Mouse (Mus musculus) liver, postnatal 0 days (tissue): Measurements from ENCODE around the gene Rad9b. TPM values are rescaled to one million over a fixed set of nuclear protein-coding genes. Genes with fewer than 3 reads are reported as not detected.

Source experiments
- ATAC-seq: fragments of 200-750 bp; cut with Nextera tagmentation; 2 replicates; pipeline ENCODE4 v1.8.0; 2017; ENCODE audit warnings: mild to moderate bottlenecking, moderate library complexity
- DNase-seq: peaks from one replicate; pipeline ENCODE4 v3.0.0-alpha.2; 2016
- H3K27ac ChIP-seq: fragments of 300-500 bp; sonication (generic); 2 replicates; pipeline ENCODE4 v1.5.1; 2014; ENCODE audit warnings: antibody characterized with exemption, moderate library complexity, mild to moderate bottlenecking, low read depth
- H3K27me3 ChIP-seq: fragments of 300-500 bp; sonication (generic); 2 replicates; pipeline ENCODE4 v1.6.1; 2014; ENCODE audit warnings: low read length, control low read depth, mixed read lengths; ENCODE audit not compliant: insufficient read depth
- H3K36me3 ChIP-seq: fragments of 300-500 bp; sonication (generic); replicated peaks from 2 replicates; pipeline ENCODE4 v1.6.1; 2014; ENCODE audit warnings: mild to moderate bottlenecking, control low read depth, low read length, moderate library complexity, mixed read lengths; ENCODE audit not compliant: insufficient read depth
- H3K4me1 ChIP-seq: fragments of 300-500 bp; sonication (generic); 2 replicates; pipeline ENCODE4 v1.6.1; 2014; ENCODE audit warnings: antibody characterized with exemption, mild to moderate bottlenecking, control low read depth; ENCODE audit not compliant: insufficient read depth
- H3K4me2 ChIP-seq: fragments of 300-500 bp; sonication (generic); 2 replicates; pipeline ENCODE4 v1.6.1; 2014; ENCODE audit warnings: low read depth, mild to moderate bottlenecking, low read length, moderate library complexity, mixed read lengths
- H3K4me3 ChIP-seq: fragments of 300-500 bp; sonication (generic); 2 replicates; pipeline ENCODE4 v1.5.1; 2014; ENCODE audit warnings: low read depth, low read length
- H3K9ac ChIP-seq: fragments of 300-500 bp; sonication (generic); replicated peaks from 2 replicates; pipeline ENCODE4 v1.6.1; 2014; ENCODE audit warnings: mild to moderate bottlenecking, moderate library complexity
- H3K9me3 ChIP-seq: fragments of 300-500 bp; sonication (generic); 2 replicates; pipeline ENCODE4 v1.6.1; 2016; ENCODE audit warnings: mild to moderate bottlenecking, control low read depth, low read length, mixed read lengths
- CTCF ChIP-seq: sonication (generic); IDR thresholded peaks from 2 replicates; pipeline ENCODE4 v1.5.1; 2016; ENCODE audit warnings: antibody characterized with exemption, low read depth
- EP300 ChIP-seq: IDR thresholded peaks from 2 replicates; pipeline ENCODE4 v1.6.1; 2016; ENCODE audit warnings: antibody characterized with exemption, low read depth, mild to moderate bottlenecking
- WGBS: fragments of 180-500 bp; shearing (Covaris S2); extraction: QIAGEN DNeasy Blood & Tissue Kit; methylation state at CpG from one replicate; pipeline ENCODE4 v1.1.7; 2014; ENCODE audit not compliant: insufficient replicate concordance; 5-methylcytosine and 5-hydroxymethylcytosine counted together
- polyA plus RNA-seq: library from polyadenylated mRNA; unstranded; fragments of >200 nt; fragmentation: Nextera tagmentation; extraction: Ambion mirVana; gene quantifications from 2 replicates; pipeline ENCODE4 v1.2.1, GENCODE M21; 2015

Rad9b gene
- polyA plus RNA-seq, 1 experiment from 2014 or later: 3.0 TPM

GRCm38 (mm10) chr5:122318100-122318499, 35.9 kb downstream of the Rad9b start:
- peak; percentile 50 for DNase-seq

GRCm38 (mm10) chr5:122317329-122318045, 36.5 kb downstream of the Rad9b start:
- no peak overlapping the region for H3K9ac ChIP-seq
- DNase-seq: no peak
- no peaks in the 10 kb centered on the region for H3K27me3 ChIP-seq
- no peak overlapping the region for H3K4me2 ChIP-seq
- peaks cover 53% of the 10 kb centered on the region for H3K36me3 ChIP-seq
- H3K4me1 ChIP-seq: peaks cover 19% of the 10 kb centered on the region
- no peak overlapping the region for H3K4me3 ChIP-seq
- no peaks in the 10 kb centered on the region for H3K9me3 ChIP-seq
- no peak overlapping the region for H3K27ac ChIP-seq
- TF ChIP-seq CTCF (no peak), EP300 (no peak)
- WGBS: 51% methylated on average over 11 of the region's 11 CpGs
- no peak for ATAC-seq

More at GRCm38 (mm10) chr5:122318100-122318499, 35.9 kb downstream of the Rad9b start:
- no peak overlapping the region for H3K27ac ChIP-seq
- WGBS: 45% methylated on average over 3 of the region's 3 CpGs
- no peak overlapping the region for H3K4me3 ChIP-seq
- no peak overlapping the region for H3K4me2 ChIP-seq
- no peaks in the 10 kb centered on the region for H3K9me3 ChIP-seq
- peak; percentile 27 for ATAC-seq
- no peaks in the 10 kb centered on the region for H3K27me3 ChIP-seq
- H3K36me3 ChIP-seq: peaks cover 51% of the 10 kb centered on the region
- TF ChIP-seq EP300 (no peak), CTCF (peak; percentile 76)
- no peak overlapping the region for H3K9ac ChIP-seq
- H3K4me1 ChIP-seq: peaks cover 19% of the 10 kb centered on the region

- Histone ChIP-seq H3K36me3 (peaks cover 43% of the 10 kb centered on the region), H3K4me2 (peak overlapping the region; percentile 52), H3K4me1 (peaks cover 19% of the 10 kb centered on the region), H3K9me3 (no peaks in the 10 kb centered on the region), H3K9ac (peak overlapping the region; percentile 17; the same call in 1 of the 2 replicates), H3K27me3 (no peaks in the 10 kb centered on the region), H3K4me3 (no peak overlapping the region), H3K27ac (peak overlapping the region; percentile 80)
- WGBS: 26% methylated on average over 20 of the region's 20 CpGs
- TF ChIP-seq CTCF (peak; percentile 34), EP300 (no peak)
- peak; percentile 78 for DNase-seq
- ATAC-seq: peak; percentile 92
These were observed 38.9 kb downstream of the Rad9b start for GRCm38 (mm10) chr5:122314966-122315667.

- WGBS: 84% methylated on average over 17 of the region's 17 CpGs
These were observed 40.9 kb downstream of the Rad9b start for GRCm38 (mm10) chr5:122312942-122313684.

GRCm38 (mm10) chr5:122312346-122312745, 41.7 kb downstream of the Rad9b start:
- Histone ChIP-seq H3K9ac (no peak overlapping the region), H3K27me3 (no peaks in the 10 kb centered on the region), H3K4me2 (no peak overlapping the region), H3K4me1 (peaks cover 16% of the 10 kb centered on the region), H3K36me3 (peaks cover 55% of the 10 kb centered on the region), H3K9me3 (no peaks in the 10 kb centered on the region), H3K27ac (no peak overlapping the region), H3K4me3 (no peak overlapping the region)
- ATAC-seq (no peak), DNase-seq (no peak)
- no peak for TF ChIP-seq CTCF
- TF ChIP-seq EP300: no peak
- WGBS: 88% methylated on average over 4 of the region's 4 CpGs

More at GRCm38 (mm10) chr5:122312942-122313684, 40.9 kb downstream of the Rad9b start:
- ATAC-seq (no peak), DNase-seq (no peak)
- H3K9me3 ChIP-seq: no peaks in the 10 kb centered on the region
- no peak for TF ChIP-seq CTCF
- no peak for TF ChIP-seq EP300
- no peak overlapping the region for H3K9ac ChIP-seq
- no peak overlapping the region for H3K4me2 ChIP-seq
- no peak overlapping the region for H3K27ac ChIP-seq
- H3K27me3 ChIP-seq: no peaks in the 10 kb centered on the region
- H3K4me3 ChIP-seq: no peak overlapping the region
- peaks cover 19% of the 10 kb centered on the region for H3K4me1 ChIP-seq
- H3K36me3 ChIP-seq: peaks cover 53% of the 10 kb centered on the region

GRCm38 (mm10) chr5:122311692-122312091, 42.3 kb downstream of the Rad9b start:
- 65% methylated on average over 7 of the region's 7 CpGs for WGBS
- Histone ChIP-seq H3K27ac (no peak overlapping the region), H3K36me3 (peaks cover 51% of the 10 kb centered on the region), H3K4me1 (peaks cover 20% of the 10 kb centered on the region), H3K9ac (no peak overlapping the region), H3K9me3 (no peaks in the 10 kb centered on the region), H3K4me3 (no peak overlapping the region), H3K4me2 (no peak overlapping the region), H3K27me3 (no peaks in the 10 kb centered on the region)
- DNase-seq: no peak
- TF ChIP-seq CTCF (no peak), EP300 (no peak)
- no peak for ATAC-seq
